Mouse (Mus musculus): ENCODE measurements around the gene Lrp6.

- TF ChIP-seq CTCF (IDR thresholded peaks at IDR 0.05; ENCODE audit: low read depth, low read length) (no peak), TAL1 (conservative IDR thresholded peaks at IDR 0.05; ENCODE audit: low read depth, low read length) (no peak), POLR2AphosphoS5 (IDR thresholded peaks at IDR 0.05; ENCODE audit: insufficient replicate concordance, low read depth, low read length) (no peak), GATA1 (IDR thresholded peaks at IDR 0.05; ENCODE audit: borderline replicate concordance, low read length) (no peak)
Observed at GRCm38 (mm10) chr6:134599239-134599638, 32.5 kb upstream of the Lrp6 start.
